Mouse (Mus musculus): ENCODE measurements around the gene Usp48. TPM values are rescaled to one million over a fixed set of nuclear protein-coding genes. Genes with fewer than 3 reads are reported as not detected.

The Usp48 gene
- polyA plus RNA-seq, 1 experiment from 2014 or later, result 34.6 TPM

DNA sequence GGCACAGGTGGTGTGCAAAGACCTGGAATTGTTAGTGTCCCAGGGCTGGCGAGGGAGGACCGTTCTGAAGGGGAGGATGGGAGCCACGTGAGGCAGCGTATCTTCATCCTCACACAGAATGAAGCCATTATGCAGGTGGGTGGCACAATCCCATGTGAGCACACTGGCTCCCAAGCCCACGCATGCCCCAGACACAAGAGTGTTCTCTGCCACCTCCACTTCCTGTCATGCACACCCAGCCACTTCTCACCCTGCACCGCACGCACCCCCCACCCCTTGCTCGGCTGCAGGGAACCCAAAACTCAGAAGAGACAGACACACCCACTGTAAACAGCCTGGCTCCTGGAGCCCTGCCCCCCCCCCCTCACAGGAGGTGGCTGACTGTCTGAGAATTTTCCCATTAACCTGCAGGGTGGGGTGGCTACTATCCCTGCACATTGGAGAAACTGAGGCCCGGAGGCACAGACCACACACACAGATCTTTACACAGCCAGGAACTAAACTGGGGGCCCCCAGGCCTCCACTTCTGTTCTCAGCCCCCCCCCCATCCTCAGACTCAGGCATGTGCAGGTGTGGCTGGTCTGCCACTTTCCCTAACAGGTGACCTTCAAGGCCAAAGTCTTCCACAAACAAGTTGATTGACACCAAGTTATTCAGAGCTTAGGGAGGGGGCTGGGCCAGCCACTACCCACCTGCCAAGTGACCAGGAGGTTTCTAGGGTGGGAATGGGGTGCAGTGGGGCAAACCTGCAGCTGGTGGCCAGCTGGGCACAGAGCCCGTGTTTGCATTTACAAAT, 98.8 kb downstream of the Usp48 start:
- no peaks in the 10 kb centered on the region for H3K36me3 ChIP-seq
- no peak overlapping the region for H3K27ac ChIP-seq (replicated peaks)
- no peak overlapping the region for H3K9ac ChIP-seq
- no peak overlapping the region for H3K4me3 ChIP-seq
- H3K27me3 ChIP-seq (replicated peaks), result peaks cover 60% of the 10 kb centered on the region
- H3K4me1 ChIP-seq, result peaks cover 19% of the 10 kb centered on the region
- WGBS, result 74% methylated on average over 10 of the region's 10 CpGs
- H3K4me2 ChIP-seq, result no peak overlapping the region
- ATAC-seq (ENCODE audit: extremely low read depth, insufficient number of reproducible peaks, low FRiP score, low TSS enrichment), result no peak
- H3K9me3 ChIP-seq, result no peaks in the 10 kb centered on the region

DNA sequence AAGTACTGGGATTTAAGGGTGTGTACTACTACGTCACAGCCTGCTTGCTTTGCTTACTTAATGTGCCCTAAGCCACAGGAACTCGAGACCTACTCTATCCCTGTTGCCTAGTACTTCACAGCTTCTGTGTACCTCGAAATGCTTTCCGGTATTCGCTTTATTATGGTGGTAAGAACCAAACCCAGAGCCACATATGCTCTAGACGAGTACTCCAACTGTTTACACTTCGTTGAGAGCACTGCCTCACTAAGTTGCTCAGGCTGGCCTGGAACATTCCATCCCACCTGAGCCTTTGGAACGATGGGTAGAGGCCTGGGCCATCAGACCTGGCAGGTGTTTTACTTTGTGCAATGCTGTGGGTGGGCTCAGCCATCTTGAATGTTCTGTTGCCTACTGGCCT, 101.7 kb downstream of the Usp48 start:
- peaks cover 43% of the 10 kb centered on the region for H3K4me1 ChIP-seq
- H3K9me3 ChIP-seq, result no peaks in the 10 kb centered on the region
- H3K27ac ChIP-seq (replicated peaks), result no peak overlapping the region
- ATAC-seq (ENCODE audit: extremely low read depth, insufficient number of reproducible peaks, low FRiP score, low TSS enrichment), result no peak
- no peak overlapping the region for H3K4me3 ChIP-seq
- H3K36me3 ChIP-seq, result no peaks in the 10 kb centered on the region
- H3K27me3 ChIP-seq (replicated peaks), result peaks cover 45% of the 10 kb centered on the region
- H3K9ac ChIP-seq, result no peak overlapping the region
- no peak overlapping the region for H3K4me2 ChIP-seq
- WGBS, result 75% methylated on average over 8 of the region's 8 CpGs

DNA sequence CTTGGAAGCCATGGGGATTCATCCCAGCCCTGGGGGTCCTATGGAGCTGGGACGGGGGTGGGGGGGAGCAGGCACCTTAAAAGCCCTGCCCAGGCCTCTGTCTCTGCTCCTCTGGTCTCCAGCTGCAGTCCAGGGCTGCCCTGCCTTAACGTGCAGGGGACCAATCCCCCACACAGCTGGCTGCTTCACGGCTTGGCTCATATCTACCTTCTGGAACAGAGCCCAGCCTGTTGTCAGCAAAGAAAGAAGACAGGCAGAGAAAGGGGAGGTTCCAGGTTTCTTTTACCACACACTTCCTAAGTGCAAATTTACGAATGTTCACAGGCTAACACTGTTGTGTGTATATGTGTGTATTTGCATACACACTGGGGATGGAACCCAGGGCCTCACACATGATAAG, 102.3 kb downstream of the Usp48 start:
- WGBS, result 13% methylated on average over 4 of the region's 4 CpGs
- Histone ChIP-seq H3K27ac (replicated peaks) (0 out of 2 replicates have a peak overlapping the region, but pooled peaks have one; percentile 20), H3K36me3 (no peaks in the 10 kb centered on the region), H3K4me1 (peaks cover 44% of the 10 kb centered on the region), H3K9ac (no peak overlapping the region), H3K4me3 (no peak overlapping the region), H3K4me2 (no peak overlapping the region), H3K9me3 (no peaks in the 10 kb centered on the region), H3K27me3 (replicated peaks) (peaks cover 44% of the 10 kb centered on the region)
- no peak; the same call in 1 of the 2 replicates for ATAC-seq (ENCODE audit: extremely low read depth, insufficient number of reproducible peaks, low FRiP score, low TSS enrichment)

DNA sequence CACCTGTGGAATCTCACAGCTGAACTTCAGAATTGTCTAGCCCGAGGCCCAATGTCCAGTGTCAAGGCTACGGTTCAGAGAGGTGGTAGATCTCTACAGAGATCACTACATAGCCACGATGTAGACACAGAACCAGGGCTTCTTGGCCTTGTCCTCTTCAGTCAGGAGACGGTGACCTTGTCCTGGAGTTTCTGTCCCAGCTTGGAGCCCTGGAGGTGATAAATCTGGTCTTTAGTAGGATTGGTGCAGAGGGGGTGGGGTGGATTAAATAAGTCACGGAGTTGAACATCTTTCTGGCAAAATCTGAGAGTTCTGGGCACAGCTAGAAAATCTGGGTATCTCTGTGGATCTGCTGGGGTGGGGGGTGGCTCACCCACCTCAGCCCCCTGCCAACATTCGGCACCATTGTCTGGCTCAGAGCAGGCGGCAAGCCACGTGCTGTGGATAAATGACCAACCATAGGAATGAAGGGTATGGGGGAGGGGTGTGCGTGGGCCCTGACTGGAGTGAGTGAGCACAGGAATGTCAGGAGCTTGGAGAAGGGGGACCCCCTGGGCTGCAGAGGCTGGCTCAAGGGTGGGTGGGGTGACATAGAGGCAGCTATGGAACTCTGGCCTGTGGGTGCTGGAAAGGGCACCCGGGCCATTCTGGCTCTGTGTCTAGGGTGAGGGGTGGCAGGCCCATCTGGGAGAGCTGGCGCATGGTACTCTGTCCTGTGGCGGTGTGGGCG, 103.8 kb downstream of the Usp48 start:
- no peak for ATAC-seq (ENCODE audit: extremely low read depth, insufficient number of reproducible peaks, low FRiP score, low TSS enrichment)
- Histone ChIP-seq H3K4me1 (peaks cover 51% of the 10 kb centered on the region), H3K9ac (no peak overlapping the region), H3K9me3 (no peaks in the 10 kb centered on the region), H3K36me3 (no peaks in the 10 kb centered on the region), H3K4me2 (no peak overlapping the region), H3K27ac (replicated peaks) (no peak overlapping the region), H3K27me3 (replicated peaks) (peaks cover 41% of the 10 kb centered on the region), H3K4me3 (no peak overlapping the region)
- 61% methylated on average over 13 of the region's 13 CpGs for WGBS

DNA sequence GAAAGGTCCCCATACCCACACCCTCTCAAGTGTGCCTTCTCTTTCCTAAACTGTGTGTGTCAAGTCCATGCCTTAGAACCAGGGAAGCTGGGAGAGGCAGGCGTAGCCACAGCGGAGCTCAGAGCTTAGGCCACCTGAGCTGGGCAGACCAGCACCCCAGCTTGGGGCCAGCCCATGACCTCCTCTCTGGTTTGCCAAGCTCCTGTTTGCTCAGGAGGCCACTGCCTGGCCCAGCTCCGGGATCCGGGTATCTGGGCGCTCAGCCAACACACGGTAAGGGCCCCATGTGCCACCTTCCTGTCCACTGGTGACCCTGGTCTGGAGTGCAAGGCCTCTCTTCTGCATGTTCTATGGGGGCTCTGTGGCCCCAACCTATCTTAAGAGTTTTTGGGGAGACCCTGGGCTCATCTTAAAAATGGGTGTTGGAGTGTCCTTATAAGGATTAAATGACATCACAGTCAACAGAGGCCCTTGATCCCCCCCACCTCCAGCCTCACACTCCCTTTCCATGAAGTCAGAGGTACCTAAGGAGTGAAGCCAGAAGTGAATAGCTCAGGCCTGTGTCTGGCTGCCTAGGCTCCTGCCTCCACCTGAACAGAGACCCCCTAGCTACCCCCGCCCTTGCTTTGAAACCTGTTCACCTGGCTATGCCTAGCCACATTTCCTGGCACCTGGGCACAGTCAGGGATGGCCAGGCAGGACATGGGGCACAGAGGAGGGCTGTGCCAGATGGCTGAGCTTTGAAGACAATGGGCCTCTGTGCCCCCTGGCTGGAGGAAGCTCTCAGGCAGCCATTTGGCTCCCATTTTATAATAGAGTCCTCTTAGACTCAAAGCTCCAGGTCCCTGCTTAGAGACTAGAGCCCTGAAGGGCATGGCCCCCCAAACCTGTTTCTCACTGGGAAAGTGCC, 104.8 kb downstream of the Usp48 start:
- H3K27ac ChIP-seq (replicated peaks), result 0 out of 2 replicates have a peak overlapping the region, but pooled peaks have one; percentile 24
- H3K4me3 ChIP-seq, result no peak overlapping the region
- 61% methylated on average over 7 of the region's 7 CpGs for WGBS
- H3K27me3 ChIP-seq (replicated peaks), result peaks cover 41% of the 10 kb centered on the region
- no peak for ATAC-seq (ENCODE audit: extremely low read depth, insufficient number of reproducible peaks, low FRiP score, low TSS enrichment)
- no peaks in the 10 kb centered on the region for H3K9me3 ChIP-seq
- no peaks in the 10 kb centered on the region for H3K36me3 ChIP-seq
- no peak overlapping the region for H3K9ac ChIP-seq
- H3K4me1 ChIP-seq, result peaks cover 51% of the 10 kb centered on the region
- no peak overlapping the region for H3K4me2 ChIP-seq

DNA sequence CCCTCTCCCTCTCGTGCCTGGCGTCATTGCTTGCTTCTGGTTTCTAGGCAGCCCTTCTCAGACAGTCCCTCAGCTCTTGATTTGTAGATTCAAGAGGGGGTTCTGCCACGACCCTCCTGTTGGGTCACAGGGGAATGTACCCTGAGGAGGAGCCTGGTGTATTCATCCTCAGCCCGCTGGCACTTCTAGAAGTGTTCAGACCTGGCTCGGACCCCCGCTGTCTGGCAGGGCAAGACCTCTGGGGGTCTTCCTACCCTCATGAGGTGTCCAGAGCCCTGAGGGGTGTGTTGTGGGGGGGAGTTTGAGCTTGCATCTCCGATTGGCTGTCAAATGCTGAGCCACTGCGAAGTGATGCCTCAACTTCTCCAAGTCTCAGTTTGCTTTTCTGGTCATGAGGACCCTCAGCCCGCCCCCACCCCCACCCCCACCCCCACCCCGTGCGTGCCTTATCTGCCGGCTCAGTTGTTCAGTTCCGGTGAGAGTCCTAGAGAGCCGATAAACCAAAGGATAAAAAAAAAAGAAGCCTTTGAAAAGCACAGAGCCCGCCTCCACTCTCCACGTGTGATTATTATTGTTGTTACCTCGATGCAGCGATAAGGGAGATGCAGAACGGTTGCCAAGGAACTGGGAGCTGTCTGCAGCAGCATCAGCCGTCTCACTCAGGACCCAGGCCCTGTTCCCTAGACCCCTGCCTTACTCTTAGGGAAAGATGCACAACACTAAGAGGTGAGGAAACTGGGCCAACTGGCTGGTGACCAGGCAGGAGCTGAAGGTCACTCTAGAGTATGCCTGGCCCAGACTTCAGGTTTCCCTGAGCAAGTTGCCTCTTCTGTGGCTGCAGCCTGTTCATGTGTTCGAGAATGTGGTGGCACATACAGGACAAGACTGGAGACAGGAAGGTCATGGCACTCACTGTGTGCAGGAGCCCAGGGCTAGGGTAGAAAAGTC, 106.0 kb downstream of the Usp48 start:
- no peak overlapping the region for H3K27ac ChIP-seq (replicated peaks)
- H3K4me2 ChIP-seq, result no peak overlapping the region
- H3K4me3 ChIP-seq, result no peak overlapping the region
- ATAC-seq (ENCODE audit: extremely low read depth, insufficient number of reproducible peaks, low FRiP score, low TSS enrichment), result no peak
- no peaks in the 10 kb centered on the region for H3K9me3 ChIP-seq
- peaks cover 51% of the 10 kb centered on the region for H3K4me1 ChIP-seq
- H3K36me3 ChIP-seq, result no peaks in the 10 kb centered on the region
- H3K27me3 ChIP-seq (replicated peaks), result peaks cover 43% of the 10 kb centered on the region
- H3K9ac ChIP-seq, result no peak overlapping the region
- WGBS, result 43% methylated on average over 21 of the region's 21 CpGs

DNA sequence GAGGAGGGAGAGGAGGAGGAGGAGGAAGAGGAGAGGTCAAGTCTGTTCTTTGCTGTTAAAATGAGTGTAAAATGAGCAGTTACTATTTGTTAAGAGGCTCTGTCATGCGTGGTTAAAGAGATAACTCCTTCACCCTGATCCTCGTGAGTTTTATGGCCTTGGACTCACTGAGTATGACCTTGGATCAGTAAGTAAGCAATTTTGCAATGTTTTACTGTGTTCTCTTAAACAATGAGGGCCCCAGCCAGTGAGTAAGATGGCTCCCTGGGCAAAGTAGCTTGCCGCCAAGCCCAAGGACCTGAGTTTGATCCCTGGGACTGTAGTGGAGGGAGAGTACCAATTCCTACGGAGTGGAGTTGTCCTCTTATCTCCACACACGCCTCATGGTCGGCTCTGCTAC, 107.4 kb downstream of the Usp48 start:
- Histone ChIP-seq H3K4me1 (peaks cover 44% of the 10 kb centered on the region), H3K4me2 (no peak overlapping the region), H3K27ac (replicated peaks) (no peak overlapping the region), H3K9ac (no peak overlapping the region), H3K9me3 (no peaks in the 10 kb centered on the region), H3K27me3 (replicated peaks) (peaks cover 57% of the 10 kb centered on the region), H3K4me3 (no peak overlapping the region), H3K36me3 (no peaks in the 10 kb centered on the region)
- no peak for ATAC-seq (ENCODE audit: extremely low read depth, insufficient number of reproducible peaks, low FRiP score, low TSS enrichment)
- 33% methylated on average over 6 of the region's 6 CpGs for WGBS

DNA sequence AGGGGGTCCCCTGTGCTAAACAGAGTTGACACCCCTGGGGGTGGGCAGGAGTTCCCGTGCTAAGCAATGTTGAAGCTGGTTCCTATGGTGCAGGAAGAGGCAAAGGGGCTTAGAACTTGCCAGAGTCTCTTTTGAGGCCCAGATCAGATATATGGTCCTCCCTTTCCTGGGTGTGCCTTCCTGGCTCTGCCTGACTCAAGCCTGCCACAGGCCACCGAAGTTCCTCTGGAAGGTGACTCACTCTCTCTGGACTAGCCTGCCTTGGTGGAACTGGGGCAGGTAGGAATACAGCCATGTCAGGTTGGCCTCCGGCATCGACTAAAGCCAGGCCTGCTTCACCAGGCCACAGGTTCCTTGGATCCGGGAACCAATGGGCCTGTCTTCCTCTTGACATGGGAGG, 109.5 kb downstream of the Usp48 start:
- H3K36me3 ChIP-seq, result no peaks in the 10 kb centered on the region
- no peak overlapping the region for H3K4me3 ChIP-seq
- H3K4me2 ChIP-seq, result no peak overlapping the region
- no peak for ATAC-seq (ENCODE audit: extremely low read depth, insufficient number of reproducible peaks, low FRiP score, low TSS enrichment)
- H3K9ac ChIP-seq, result no peak overlapping the region
- 78% methylated on average over 5 of the region's 5 CpGs for WGBS
- no peak overlapping the region for H3K27ac ChIP-seq (replicated peaks)
- peaks cover 39% of the 10 kb centered on the region for H3K4me1 ChIP-seq
- peaks cover 77% of the 10 kb centered on the region for H3K27me3 ChIP-seq (replicated peaks)
- H3K9me3 ChIP-seq, result no peaks in the 10 kb centered on the region

DNA sequence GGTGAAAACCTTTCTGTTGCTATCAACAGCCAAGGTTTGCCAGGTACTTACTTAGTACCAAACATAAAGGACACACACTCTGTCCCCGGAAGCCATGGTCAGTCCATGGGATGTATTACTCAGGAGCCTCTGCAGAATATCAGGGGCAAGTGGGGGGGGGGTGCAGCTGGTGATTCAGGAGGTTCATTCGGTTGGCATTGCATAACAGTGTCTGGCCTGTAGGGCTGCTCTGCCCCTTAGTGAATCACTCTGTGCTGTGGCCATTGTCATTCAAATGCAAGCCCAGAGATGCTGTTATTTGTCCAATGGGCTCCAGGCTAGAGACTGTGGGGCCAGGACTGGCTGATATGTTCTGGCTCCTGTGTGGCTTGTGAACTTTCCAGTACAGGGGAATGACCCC, 111.0 kb downstream of the Usp48 start:
- Histone ChIP-seq H3K4me1 (peaks cover 29% of the 10 kb centered on the region), H3K4me3 (no peak overlapping the region), H3K4me2 (no peak overlapping the region), H3K36me3 (no peaks in the 10 kb centered on the region), H3K27ac (replicated peaks) (no peak overlapping the region), H3K9ac (no peak overlapping the region), H3K27me3 (replicated peaks) (peaks cover 92% of the 10 kb centered on the region), H3K9me3 (no peaks in the 10 kb centered on the region)
- 69% methylated on average over 2 of the region's 2 CpGs for WGBS
- no peak for ATAC-seq (ENCODE audit: extremely low read depth, insufficient number of reproducible peaks, low FRiP score, low TSS enrichment)

DNA sequence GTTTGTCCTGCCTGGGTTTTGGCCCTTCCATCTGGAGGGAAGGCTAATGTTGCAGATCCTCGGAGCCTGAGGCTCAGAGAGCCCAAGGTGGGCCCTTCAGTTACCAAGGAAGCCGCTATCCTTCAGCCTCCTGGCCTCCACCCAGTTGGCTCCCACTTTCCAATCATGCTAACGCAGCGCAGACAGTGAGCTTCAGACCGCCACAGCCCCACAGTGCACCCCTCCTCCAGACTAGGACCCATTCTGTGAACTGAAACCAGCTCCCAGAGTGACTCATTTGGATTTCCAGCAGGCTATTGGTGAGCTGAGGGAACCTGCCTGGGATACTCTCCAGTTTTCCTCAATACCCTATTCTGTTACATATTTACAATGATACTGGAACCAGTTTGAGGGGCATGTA, 111.8 kb downstream of the Usp48 start:
- peaks cover 93% of the 10 kb centered on the region for H3K27me3 ChIP-seq (replicated peaks)

More for the DNA sequence above, 111.8 kb downstream of the Usp48 start:
- Histone ChIP-seq H3K36me3 (no peaks in the 10 kb centered on the region), H3K4me2 (no peak overlapping the region), H3K4me3 (no peak overlapping the region), H3K9ac (no peak overlapping the region), H3K27ac (replicated peaks) (no peak overlapping the region), H3K4me1 (peaks cover 22% of the 10 kb centered on the region), H3K9me3 (no peaks in the 10 kb centered on the region)
- 61% methylated on average over 5 of the region's 5 CpGs for WGBS
- no peak for ATAC-seq (ENCODE audit: extremely low read depth, insufficient number of reproducible peaks, low FRiP score, low TSS enrichment)

All from heart, embryonic 13.5 days (tissue).